Mouse (Mus musculus): ENCODE results near the gene Plekhh3. TPM values are rescaled to one million over a fixed set of nuclear protein-coding genes. Genes with fewer than 3 reads are reported as not detected.
"Not testable (repeated sequence)": the region's sequence is repeated elsewhere in the genome, so short reads cannot be mapped to it uniquely, and the experiment has no call there.

Plekhh3 gene
- total and polyA plus RNA-seq, 3 experiments, result 1.5 to 3.8 (median 2.6) TPM

DNA sequence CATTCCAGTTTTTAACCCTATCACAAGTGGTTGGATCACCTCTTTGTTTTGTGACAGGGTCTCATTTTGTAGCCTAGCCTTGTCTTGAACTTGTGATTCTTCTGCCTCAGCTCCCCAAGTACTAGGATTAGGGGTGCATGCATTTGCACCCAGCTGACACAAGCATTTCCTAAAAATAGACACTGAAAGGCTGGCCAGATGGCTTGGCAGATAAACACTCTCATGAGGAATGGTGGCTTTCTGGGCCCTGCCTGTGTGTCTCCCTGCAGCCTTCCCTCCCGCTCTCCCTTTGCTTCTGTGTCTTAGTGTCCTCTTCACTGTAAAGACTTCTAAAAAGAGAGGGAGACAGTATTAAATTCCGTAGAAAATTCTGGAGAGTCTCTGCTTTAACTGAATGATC lies 40.0 kb downstream of the Plekhh3 start:
- Histone ChIP-seq H3K4me3 (ENCODE audit: low read depth, low read length) (no peak overlapping the region), H3K9me3 (replicated peaks) (peaks cover 2% of the 10 kb centered on the region; the same call in 1 of the 2 replicates), H3K27me3 (ENCODE audit: insufficient read depth, low read length) (peaks cover 14% of the 10 kb centered on the region), H3K4me1 (ENCODE audit: insufficient read depth, low read depth, low read length) (peaks cover 33% of the 10 kb centered on the region), H3K36me3 (replicated peaks) (peaks cover 12% of the 10 kb centered on the region)
- peak; percentile 36 for DNase-seq (ENCODE audit: low spot score)
- ATAC-seq (ENCODE audit: extremely low read depth, insufficient number of reproducible peaks, low FRiP score, poor library complexity, severe bottlenecking), result peak; percentile 49; the same call in 1 of the 2 replicates
- peak; percentile 44; the same call in 1 of the 2 replicates for TF ChIP-seq TAL1 (conservative IDR thresholded peaks at IDR 0.05; ENCODE audit: low read depth, low read length)
- TF ChIP-seq GATA1 (IDR thresholded peaks at IDR 0.05; ENCODE audit: borderline replicate concordance, low read length), result no peak
- TF ChIP-seq POLR2AphosphoS5 (IDR thresholded peaks at IDR 0.05; ENCODE audit: insufficient replicate concordance, low read depth, low read length), result no peak
- TF ChIP-seq CTCF (IDR thresholded peaks at IDR 0.05; ENCODE audit: low read depth, low read length), result no peak
- no peak for TF ChIP-seq GATA2 (IDR thresholded peaks at IDR 0.05; ENCODE audit: borderline replicate concordance, low read depth, low read length)

DNA sequence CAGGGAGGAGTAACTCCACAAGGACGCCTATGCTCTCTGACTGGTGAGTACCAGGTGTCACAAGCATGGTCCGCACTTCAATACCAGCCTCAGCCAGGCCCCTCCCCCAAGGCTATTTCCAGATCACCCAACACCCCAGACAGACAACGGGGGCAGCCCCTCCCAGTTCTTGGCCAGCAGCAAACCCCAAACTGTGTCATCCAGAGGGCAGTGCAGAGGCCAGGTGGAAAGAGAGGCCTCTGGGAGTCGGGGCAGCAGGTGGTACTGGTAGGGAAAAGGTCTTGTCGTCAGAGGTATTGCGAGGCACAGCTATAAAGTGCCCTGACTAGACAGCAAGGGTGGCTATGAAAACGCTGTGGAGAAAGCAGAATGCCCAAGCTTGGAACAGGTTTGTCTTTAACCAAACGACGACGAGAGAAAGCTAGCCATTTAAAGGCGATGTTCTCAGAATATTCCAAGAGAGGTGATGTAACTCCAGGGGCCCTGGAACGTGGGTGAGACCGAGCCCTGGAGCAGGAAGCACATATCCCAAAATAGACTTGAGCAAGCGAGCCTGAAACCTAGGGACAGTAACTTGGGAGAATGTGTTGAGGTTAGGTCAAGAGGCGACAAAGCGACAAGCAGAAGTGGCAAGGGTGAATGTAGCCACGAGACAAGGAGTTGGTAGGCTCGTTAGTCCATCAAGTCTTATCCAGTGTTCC lies 40.9 kb downstream of the Plekhh3 start:
- no peak for ATAC-seq (ENCODE audit: extremely low read depth, insufficient number of reproducible peaks, low FRiP score, poor library complexity, severe bottlenecking)
- peak overlapping the region; percentile 29; the same call in 1 of the 2 replicates for H3K4me3 ChIP-seq (ENCODE audit: low read depth, low read length)
- peaks cover 22% of the 10 kb centered on the region for H3K36me3 ChIP-seq (replicated peaks)
- no peak for TF ChIP-seq TAL1 (conservative IDR thresholded peaks at IDR 0.05; ENCODE audit: low read depth, low read length)
- no peak for TF ChIP-seq POLR2AphosphoS5 (IDR thresholded peaks at IDR 0.05; ENCODE audit: insufficient replicate concordance, low read depth, low read length)
- no peak for TF ChIP-seq CTCF (IDR thresholded peaks at IDR 0.05; ENCODE audit: low read depth, low read length)
- TF ChIP-seq GATA1 (IDR thresholded peaks at IDR 0.05; ENCODE audit: borderline replicate concordance, low read length), result no peak
- no peak for TF ChIP-seq GATA2 (IDR thresholded peaks at IDR 0.05; ENCODE audit: borderline replicate concordance, low read depth, low read length)
- H3K9me3 ChIP-seq (replicated peaks), result peaks cover 2% of the 10 kb centered on the region; the same call in 1 of the 2 replicates
- H3K4me1 ChIP-seq (ENCODE audit: insufficient read depth, low read depth, low read length), result peaks cover 33% of the 10 kb centered on the region
- H3K27me3 ChIP-seq (ENCODE audit: insufficient read depth, low read length), result peaks cover 12% of the 10 kb centered on the region
- DNase-seq (ENCODE audit: low spot score), result no peak

DNA sequence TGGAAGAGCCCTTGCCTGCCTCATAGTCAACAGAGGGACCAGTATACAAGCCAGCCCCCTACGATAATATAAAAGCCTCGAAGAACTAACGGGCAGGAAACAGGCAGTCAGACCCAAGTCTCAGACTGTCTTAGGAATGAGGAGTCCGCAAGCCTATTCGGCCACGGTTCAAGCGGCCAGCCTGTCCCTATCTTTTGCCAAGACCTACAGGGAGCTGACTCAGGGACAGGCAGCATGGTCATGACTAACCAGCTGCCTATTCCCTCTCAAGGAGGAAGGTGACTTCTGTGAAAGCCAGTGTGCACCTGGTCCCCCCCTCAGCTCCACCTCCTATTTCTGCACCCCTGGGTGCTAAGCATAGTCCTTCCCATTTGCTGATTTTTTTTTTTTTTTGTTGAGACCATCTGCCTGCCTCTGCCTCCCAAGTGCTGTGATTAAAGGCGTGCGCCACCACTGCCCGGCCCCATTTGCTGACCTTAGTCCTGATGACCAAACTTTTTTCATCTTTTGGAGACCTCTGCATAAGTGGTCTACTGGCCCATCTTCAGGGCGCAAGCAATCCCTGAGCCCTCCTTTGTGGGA lies 42.1 kb downstream of the Plekhh3 start:
- peaks cover 10% of the 10 kb centered on the region for H3K27me3 ChIP-seq (ENCODE audit: insufficient read depth, low read length)
- no peak for TF ChIP-seq GATA1 (IDR thresholded peaks at IDR 0.05; ENCODE audit: borderline replicate concordance, low read length)
- no peak for TF ChIP-seq TAL1 (conservative IDR thresholded peaks at IDR 0.05; ENCODE audit: low read depth, low read length)
- no peak for TF ChIP-seq GATA2 (IDR thresholded peaks at IDR 0.05; ENCODE audit: borderline replicate concordance, low read depth, low read length)
- no peak for TF ChIP-seq POLR2AphosphoS5 (IDR thresholded peaks at IDR 0.05; ENCODE audit: insufficient replicate concordance, low read depth, low read length)
- H3K36me3 ChIP-seq (replicated peaks), result peaks cover 27% of the 10 kb centered on the region
- H3K9me3 ChIP-seq (replicated peaks), result peaks cover 2% of the 10 kb centered on the region; the same call in 1 of the 2 replicates
- peaks cover 33% of the 10 kb centered on the region for H3K4me1 ChIP-seq (ENCODE audit: insufficient read depth, low read depth, low read length)
- H3K4me3 ChIP-seq (ENCODE audit: low read depth, low read length), result no peak overlapping the region
- ATAC-seq (ENCODE audit: extremely low read depth, insufficient number of reproducible peaks, low FRiP score, poor library complexity, severe bottlenecking), result no peak
- no peak for DNase-seq (ENCODE audit: low spot score)

GRCm38 (mm10) chr11:101127075-101127474 lies 44.1 kb downstream of the Plekhh3 start:
- H3K36me3 ChIP-seq (replicated peaks), result peaks cover 48% of the 10 kb centered on the region
- H3K4me1 ChIP-seq (ENCODE audit: insufficient read depth, low read depth, low read length), result peaks cover 31% of the 10 kb centered on the region
- no peak overlapping the region for H3K4me3 ChIP-seq (ENCODE audit: low read depth, low read length)
- ATAC-seq (ENCODE audit: extremely low read depth, insufficient number of reproducible peaks, low FRiP score, poor library complexity, severe bottlenecking) (no peak), DNase-seq (ENCODE audit: low spot score) (no peak)
- H3K27me3 ChIP-seq (ENCODE audit: insufficient read depth, low read length), result peaks cover 8% of the 10 kb centered on the region; the same call in 1 of the 2 replicates
- TF ChIP-seq CTCF (IDR thresholded peaks at IDR 0.05; ENCODE audit: low read depth, low read length) (no peak), GATA2 (IDR thresholded peaks at IDR 0.05; ENCODE audit: borderline replicate concordance, low read depth, low read length) (no peak), TAL1 (conservative IDR thresholded peaks at IDR 0.05; ENCODE audit: low read depth, low read length) (no peak), POLR2AphosphoS5 (IDR thresholded peaks at IDR 0.05; ENCODE audit: insufficient replicate concordance, low read depth, low read length) (no peak), GATA1 (IDR thresholded peaks at IDR 0.05; ENCODE audit: borderline replicate concordance, low read length) (no peak)
- peaks cover 2% of the 10 kb centered on the region; the same call in 1 of the 2 replicates for H3K9me3 ChIP-seq (replicated peaks)

DNA sequence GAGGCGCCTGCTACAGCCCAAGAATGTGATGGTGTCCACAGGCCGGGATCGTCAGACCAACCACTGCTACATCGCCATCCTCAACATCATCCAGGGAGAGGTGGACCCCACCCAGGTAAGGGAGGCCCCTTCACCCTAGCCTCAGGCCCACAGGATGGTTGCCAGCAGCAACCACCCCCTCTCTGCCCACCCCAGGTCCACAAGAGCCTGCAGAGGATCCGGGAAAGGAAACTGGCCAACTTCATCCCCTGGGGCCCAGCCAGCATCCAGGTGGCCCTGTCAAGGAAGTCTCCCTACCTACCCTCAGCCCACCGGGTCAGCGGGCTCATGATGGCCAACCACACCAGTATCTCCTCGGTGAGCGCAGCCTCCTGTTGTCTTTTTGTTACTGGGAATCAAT lies 46.1 kb downstream of the Plekhh3 start:
- not testable (repeated sequence) for H3K27me3 ChIP-seq (ENCODE audit: insufficient read depth, low read length); H3K4me3 ChIP-seq (ENCODE audit: low read depth, low read length); H3K9me3 ChIP-seq (replicated peaks); DNase-seq (ENCODE audit: low spot score); ATAC-seq (ENCODE audit: extremely low read depth, insufficient number of reproducible peaks, low FRiP score, poor library complexity, severe bottlenecking)
- Histone ChIP-seq H3K4me1 (ENCODE audit: insufficient read depth, low read depth, low read length) (peaks cover 35% of the 10 kb centered on the region), H3K36me3 (replicated peaks) (peaks cover 56% of the 10 kb centered on the region)

DNA sequence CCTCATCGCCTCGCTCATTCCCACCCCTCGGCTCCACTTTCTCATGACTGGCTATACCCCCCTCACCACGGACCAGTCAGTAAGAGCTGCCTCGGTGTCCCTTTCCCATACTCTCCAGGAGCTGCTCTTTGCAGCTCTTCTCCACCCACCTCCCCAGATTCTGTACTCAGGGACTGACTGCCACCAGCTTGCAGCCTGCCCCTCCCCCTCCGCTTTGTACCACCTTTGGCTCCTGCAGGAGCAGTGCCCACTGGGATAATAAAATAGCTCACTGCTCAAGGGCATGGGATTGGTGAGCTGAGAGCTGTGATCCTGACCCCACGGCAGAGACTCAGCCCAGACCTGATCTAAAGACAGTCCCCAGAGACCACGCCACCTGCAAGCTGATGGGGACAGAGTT lies 46.7 kb downstream of the Plekhh3 start:
- not testable (repeated sequence) for DNase-seq (ENCODE audit: low spot score); ATAC-seq (ENCODE audit: extremely low read depth, insufficient number of reproducible peaks, low FRiP score, poor library complexity, severe bottlenecking); H3K9me3 ChIP-seq (replicated peaks); H3K4me3 ChIP-seq (ENCODE audit: low read depth, low read length); H3K27me3 ChIP-seq (ENCODE audit: insufficient read depth, low read length)
- peaks cover 33% of the 10 kb centered on the region for H3K4me1 ChIP-seq (ENCODE audit: insufficient read depth, low read depth, low read length)
- peaks cover 56% of the 10 kb centered on the region for H3K36me3 ChIP-seq (replicated peaks)

Measured in G1E (cell line).